Mouse (Mus musculus) limb, embryonic 15.5 days (tissue): ENCODE data around the gene Fam98c. TPM values are rescaled to one million over a fixed set of nuclear protein-coding genes. Genes with fewer than 3 reads are reported as not detected.
"Not testable (repeated sequence)": the region's sequence is repeated elsewhere in the genome, so short reads cannot be mapped to it uniquely, and the experiment has no call there.

Experiments used
- ATAC-seq: fragments of 200-750 bp; cut with Nextera tagmentation; 2 replicates; pipeline ENCODE4 v1.8.0; 2017; ENCODE audit warnings: low read depth, moderate TSS enrichment; ENCODE audit not compliant: insufficient number of reproducible peaks, low FRiP score, low TSS enrichment
- H3K27ac ChIP-seq: fragments of 300-500 bp; sonication (generic); 2 replicates; pipeline ENCODE4 v1.5.1; 2015; ENCODE audit warnings: moderate library complexity, mild to moderate bottlenecking, inconsistent platforms
- H3K27me3 ChIP-seq: fragments of 300-500 bp; sonication (generic); 2 replicates; pipeline ENCODE4 v1.6.1; 2015; ENCODE audit warnings: inconsistent platforms
- H3K36me3 ChIP-seq: fragments of 300-500 bp; sonication (generic); 2 replicates; pipeline ENCODE4 v1.6.1; 2015; ENCODE audit warnings: inconsistent platforms
- H3K4me1 ChIP-seq: fragments of 300-500 bp; sonication (generic); 2 replicates; pipeline ENCODE4 v1.6.1; 2015; ENCODE audit warnings: inconsistent platforms
- H3K4me2 ChIP-seq: fragments of 300-500 bp; sonication (generic); 2 replicates; pipeline ENCODE4 v1.6.1; 2015; ENCODE audit warnings: mild to moderate bottlenecking, inconsistent platforms
- H3K4me3 ChIP-seq: fragments of 300-500 bp; sonication (generic); 2 replicates; pipeline ENCODE4 v1.5.1; 2015; ENCODE audit warnings: mild to moderate bottlenecking, inconsistent platforms
- H3K9ac ChIP-seq: fragments of 300-500 bp; sonication (generic); 2 replicates; pipeline ENCODE4 v1.6.1; 2015; ENCODE audit warnings: inconsistent platforms
- H3K9me3 ChIP-seq: fragments of 300-500 bp; sonication (generic); 2 replicates; pipeline ENCODE4 v1.6.1; 2016; ENCODE audit warnings: inconsistent platforms
- WGBS: fragments of 180-500 bp; shearing (Covaris S2); methylation state at CpG from one replicate; pipeline ENCODE4 v1.1.7; 2015; 5-methylcytosine and 5-hydroxymethylcytosine counted together
- polyA plus RNA-seq: library from polyadenylated mRNA; unstranded; fragments of >200 nt; fragmentation: Nextera tagmentation; extraction: Ambion mirVana; gene quantifications from 2 replicates; pipeline ENCODE4 v1.2.1, GENCODE M21; 2015

Gene Fam98c
- polyA plus RNA-seq = 19.7 and 22.1 TPM in 2 replicates

DNA sequence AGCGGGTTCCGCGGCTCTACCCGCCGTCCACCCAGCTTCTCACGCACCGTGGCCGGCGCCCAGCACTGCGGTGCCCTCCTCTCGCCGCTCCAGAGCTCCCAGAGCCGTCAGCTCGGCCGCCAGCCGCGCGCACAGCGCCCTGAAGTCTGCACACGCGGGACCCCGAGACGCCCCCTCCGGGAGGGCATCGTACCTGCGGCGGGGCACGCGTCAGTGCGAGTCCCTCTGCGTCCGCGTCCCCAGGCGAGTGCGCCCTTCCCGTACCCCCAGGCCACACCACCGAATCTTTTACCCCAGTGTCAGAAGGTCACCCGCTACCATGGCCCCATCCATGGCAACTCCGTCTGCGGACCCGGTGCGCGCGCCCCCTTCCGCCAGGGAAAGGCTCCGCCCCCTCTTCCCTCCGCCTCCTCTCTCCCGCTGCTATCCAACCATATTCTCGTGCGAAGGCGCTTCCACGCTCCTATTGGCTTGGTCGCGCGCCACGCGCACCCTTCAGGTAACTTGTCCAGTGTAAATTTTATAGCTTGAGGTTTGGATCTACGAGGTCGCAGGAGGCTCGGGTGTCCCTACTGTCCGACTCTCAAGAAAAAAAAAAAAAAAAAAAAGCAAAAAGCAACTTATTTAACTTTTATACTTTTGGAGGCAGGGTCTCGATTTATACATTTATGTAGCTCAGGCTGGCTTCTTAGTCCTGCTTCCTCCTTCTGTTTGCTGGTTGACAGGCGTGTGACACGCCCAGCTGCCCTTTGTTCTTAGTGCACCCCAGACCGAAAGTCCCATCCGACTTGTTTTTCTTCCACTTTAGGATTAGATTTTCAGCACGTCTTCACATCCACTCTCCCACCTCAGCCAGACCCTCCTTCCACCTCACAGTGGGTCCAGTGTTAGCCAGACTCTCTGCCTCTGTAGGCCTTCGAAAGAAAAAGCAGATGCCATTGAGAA is at the start of gene Fam98c:
Fam98c (minus strand) TSS at position 397 of the 945 bp plus-strand sequence.
- WGBS = 3% methylated on average over 59 of the region's 68 CpGs
- Histone ChIP-seq H3K27ac (peak within 1 kb of the TSS; percentile 88), H3K4me2 (peak within 1 kb of the TSS; percentile 97), H3K36me3 (peaks cover 3% of the 10 kb centered on the region; the same call in 1 of the 2 replicates), H3K4me1 (peaks cover 12% of the 10 kb centered on the region), H3K9ac (peak within 1 kb of the TSS; percentile 51), H3K27me3 (peaks cover 24% of the 10 kb centered on the region), H3K4me3 (peak within 1 kb of the TSS; percentile 88), H3K9me3 (0 out of 2 replicates have a peak, but pooled peaks cover 4% of the 10 kb centered on the region)
- peak; percentile 80 for ATAC-seq

DNA sequence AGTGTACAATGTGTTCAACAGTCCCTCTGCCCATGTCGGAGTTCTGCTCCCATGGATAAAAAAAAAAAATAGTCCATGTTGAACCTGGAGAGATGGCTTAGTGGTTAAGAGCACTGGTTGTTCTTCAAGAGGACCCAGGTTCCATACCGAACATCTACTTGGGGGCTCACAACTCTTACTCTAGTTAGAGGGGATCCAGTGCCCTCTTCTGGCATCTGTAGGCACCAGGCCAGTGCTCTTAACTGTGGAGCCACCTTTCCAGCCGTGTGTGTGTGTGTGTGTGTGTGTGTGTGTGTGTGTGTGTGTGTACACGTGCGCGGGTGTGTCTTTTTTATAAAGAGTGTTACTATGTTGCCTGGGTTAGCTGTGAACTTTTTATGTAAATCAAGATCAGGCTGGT is 46.5 kb upstream of the Fam98c start:
- ATAC-seq = no peak
- Histone ChIP-seq H3K4me3 (no peak overlapping the region), H3K4me1 (no peaks in the 10 kb centered on the region), H3K36me3 (no peaks in the 10 kb centered on the region), H3K4me2 (no peak overlapping the region), H3K9me3 (no peaks in the 10 kb centered on the region), H3K27me3 (no peaks in the 10 kb centered on the region), H3K27ac (no peak overlapping the region), H3K9ac (no peak overlapping the region)
- WGBS = 73% methylated on average over 6 of the region's 6 CpGs

DNA sequence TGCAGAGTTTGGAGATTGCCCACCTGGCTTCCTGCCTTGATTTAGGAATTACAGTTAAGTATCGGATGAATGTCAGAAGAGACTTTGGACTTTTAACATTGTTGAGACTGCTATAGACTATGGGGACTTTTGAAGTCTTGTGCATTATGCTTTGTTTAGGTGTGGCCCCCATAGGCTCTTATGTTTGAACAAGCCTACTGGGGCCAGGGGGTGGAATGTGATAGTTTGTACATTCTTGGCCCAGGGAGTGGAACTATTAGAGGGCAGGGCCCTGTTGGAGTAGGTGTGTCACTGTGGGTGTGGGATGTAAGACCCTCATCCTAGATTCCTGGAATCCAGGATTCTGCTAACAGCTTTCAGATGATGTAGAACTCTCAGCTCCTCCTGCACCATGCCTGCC is 38.2 kb upstream of the Fam98c start:
- not testable (repeated sequence) for ATAC-seq, H3K4me2 ChIP-seq, H3K9ac ChIP-seq, H3K4me1 ChIP-seq, H3K36me3 ChIP-seq, H3K27me3 ChIP-seq, H3K4me3 ChIP-seq, H3K27ac ChIP-seq, H3K9me3 ChIP-seq
- 81% methylated on average over 1 of the region's 1 CpGs for WGBS

DNA sequence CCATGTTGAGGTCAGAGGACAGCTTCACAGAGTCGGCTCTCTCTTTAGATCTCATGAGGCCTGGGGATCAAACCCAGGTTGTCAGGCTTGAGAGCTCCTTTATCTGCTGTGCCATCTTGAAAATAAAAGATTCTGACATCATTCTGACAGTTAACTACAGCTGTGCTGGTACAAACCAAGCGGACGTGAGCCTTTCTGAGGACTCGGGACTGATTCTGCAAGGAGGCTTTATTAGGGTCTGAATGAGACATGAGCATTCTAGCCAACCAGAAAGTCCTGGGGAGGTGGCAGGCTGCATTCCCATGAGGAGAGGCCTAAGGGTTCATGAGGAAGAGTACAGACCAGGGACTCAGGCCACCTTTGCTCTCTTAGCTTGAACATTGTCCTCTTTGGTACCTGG is 25.3 kb upstream of the Fam98c start:
- not testable (repeated sequence) for ATAC-seq, H3K4me3 ChIP-seq, H3K9ac ChIP-seq, H3K9me3 ChIP-seq, H3K4me2 ChIP-seq, H3K27me3 ChIP-seq, H3K27ac ChIP-seq
- Histone ChIP-seq H3K36me3 (peaks cover 15% of the 10 kb centered on the region), H3K4me1 (peaks cover 13% of the 10 kb centered on the region)
- 89% methylated on average over 4 of the region's 4 CpGs for WGBS

DNA sequence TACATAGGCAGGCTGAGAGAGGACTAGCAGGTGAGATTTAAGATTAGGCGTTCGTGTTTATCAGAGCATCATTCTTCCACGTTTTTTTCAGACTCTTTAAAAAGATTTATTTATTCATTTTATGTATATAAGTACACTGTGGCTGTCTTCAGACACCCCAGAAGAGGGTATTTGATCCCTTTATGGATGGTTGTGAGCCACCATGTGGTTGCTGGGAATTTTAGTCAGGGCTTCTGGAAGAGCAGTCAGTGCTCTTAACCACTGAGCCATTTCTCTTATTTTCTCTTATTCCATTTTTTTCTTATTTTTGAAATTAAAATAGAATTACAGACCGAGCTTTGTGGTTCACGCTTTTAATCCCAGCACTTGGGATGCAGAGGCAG is 24.8 kb upstream of the Fam98c start:
- Histone ChIP-seq H3K4me3 (peak overlapping the region; percentile 73), H3K36me3 (peaks cover 20% of the 10 kb centered on the region), H3K27me3 (no peaks in the 10 kb centered on the region), H3K9me3 (no peaks in the 10 kb centered on the region), H3K27ac (peak overlapping the region; percentile 79; the same call in 1 of the 2 replicates), H3K9ac (no peak overlapping the region), H3K4me2 (peak overlapping the region; percentile 45), H3K4me1 (peaks cover 13% of the 10 kb centered on the region)
- WGBS = 39% methylated on average over 5 of the region's 5 CpGs
- ATAC-seq = no peak

DNA sequence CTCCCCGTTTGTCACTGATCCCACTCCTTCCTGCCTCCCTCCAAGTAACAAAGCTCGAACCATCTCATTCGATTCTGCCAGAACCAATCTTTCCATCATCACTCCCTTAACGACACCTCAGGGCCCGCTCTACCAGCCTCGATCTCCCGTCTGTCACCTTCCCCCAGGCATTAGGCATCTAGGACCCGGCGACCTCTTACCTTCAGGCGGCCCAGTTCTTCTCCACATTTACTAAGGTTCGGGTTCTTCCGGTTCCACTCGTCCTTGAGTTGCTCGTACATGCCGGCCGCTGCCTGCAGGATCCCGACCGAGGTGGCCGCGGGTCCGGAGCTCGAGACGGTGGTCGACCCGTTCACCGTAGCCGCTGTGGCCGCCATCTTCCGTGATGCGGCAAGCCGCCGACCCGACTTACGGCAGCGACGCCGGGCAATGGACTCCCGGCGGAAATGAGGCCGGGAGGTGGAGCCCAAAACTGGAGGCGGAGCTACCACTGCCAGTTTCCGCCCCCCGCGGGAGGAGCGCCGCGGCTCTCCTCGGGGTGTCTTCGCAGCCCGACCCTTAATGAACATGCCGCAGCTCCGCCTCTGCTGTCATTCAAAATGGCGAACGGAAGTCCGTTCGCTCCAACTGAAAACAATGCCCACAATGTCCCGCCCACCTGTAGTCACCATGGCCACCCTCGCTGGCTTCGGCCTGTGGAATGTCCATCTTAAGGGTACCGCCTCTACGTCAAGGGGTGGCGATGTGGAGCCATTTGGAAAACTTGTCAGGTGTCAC is 24.2 kb upstream of the Fam98c start, which contains the start of gene Psmd8:
Psmd8 (minus strand) TSS at position 625 of the 777 bp plus-strand sequence.
- peak within 1 kb of the TSS; percentile 61 for H3K9ac ChIP-seq
- peak within 1 kb of the TSS; percentile 79 for H3K27ac ChIP-seq
- peaks cover 13% of the 10 kb centered on the region for H3K4me1 ChIP-seq
- peaks cover 25% of the 10 kb centered on the region for H3K36me3 ChIP-seq
- ATAC-seq = peak; percentile 93
- H3K27me3 ChIP-seq = no peaks in the 10 kb centered on the region
- no peaks in the 10 kb centered on the region for H3K9me3 ChIP-seq
- peak within 1 kb of the TSS; percentile 73 for H3K4me3 ChIP-seq
- H3K4me2 ChIP-seq = peak within 1 kb of the TSS; percentile 69
- WGBS = under 1% methylated on average over 62 of the region's 62 CpGs

DNA sequence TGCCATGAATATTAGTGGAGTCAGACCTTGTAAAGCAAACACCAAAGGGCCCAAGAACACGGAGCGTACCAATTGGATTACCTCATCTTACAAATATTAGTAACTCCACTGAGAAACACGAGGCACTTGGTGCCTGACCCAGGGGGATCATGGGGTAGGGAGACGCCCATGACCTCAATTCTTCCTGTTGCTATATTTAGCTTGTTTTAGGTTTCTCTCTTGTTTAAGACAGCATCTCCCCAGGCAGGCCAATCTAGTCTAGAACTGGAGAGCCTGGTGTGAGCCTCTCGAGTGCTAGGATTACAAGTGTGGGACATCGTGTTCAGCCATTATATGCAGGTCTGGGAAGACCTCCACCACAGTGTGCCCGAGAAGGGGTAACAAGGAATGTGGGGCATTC is 23.3 kb upstream of the Fam98c start:
- Histone ChIP-seq H3K27me3 (peaks cover 6% of the 10 kb centered on the region), H3K4me3 (peak overlapping the region; percentile 73), H3K9me3 (no peaks in the 10 kb centered on the region), H3K27ac (no peak overlapping the region), H3K36me3 (peaks cover 35% of the 10 kb centered on the region), H3K9ac (peak overlapping the region; percentile 61; the same call in 1 of the 2 replicates), H3K4me2 (peak overlapping the region; percentile 69), H3K4me1 (peaks cover 13% of the 10 kb centered on the region)
- 34% methylated on average over 7 of the region's 7 CpGs for WGBS
- no peak for ATAC-seq

DNA sequence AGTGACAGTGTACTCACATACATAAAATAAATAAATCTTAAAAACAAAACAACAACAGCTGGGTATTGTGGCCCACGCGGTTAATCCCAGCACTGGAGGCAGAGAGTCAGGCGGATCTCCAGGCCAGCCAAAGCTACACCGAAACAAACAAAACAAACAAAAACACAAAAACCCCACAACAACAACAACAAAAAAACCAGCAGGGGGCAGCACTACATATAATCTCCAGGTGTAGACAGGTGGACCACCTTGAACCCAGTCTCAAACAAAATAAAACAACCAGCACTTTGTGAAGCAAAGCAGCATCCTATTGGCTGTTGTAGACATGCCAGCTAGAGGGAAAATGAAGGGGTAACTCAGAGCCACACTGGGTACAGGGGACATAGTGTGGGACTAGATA is 22.1 kb upstream of the Fam98c start:
- Histone ChIP-seq H3K27ac (no peak overlapping the region), H3K27me3 (peaks cover 17% of the 10 kb centered on the region), H3K4me1 (peaks cover 13% of the 10 kb centered on the region), H3K9ac (no peak overlapping the region), H3K4me2 (no peak overlapping the region), H3K36me3 (peaks cover 47% of the 10 kb centered on the region), H3K9me3 (no peaks in the 10 kb centered on the region), H3K4me3 (no peak overlapping the region)
- ATAC-seq = no peak
- WGBS = 88% methylated on average over 4 of the region's 4 CpGs

DNA sequence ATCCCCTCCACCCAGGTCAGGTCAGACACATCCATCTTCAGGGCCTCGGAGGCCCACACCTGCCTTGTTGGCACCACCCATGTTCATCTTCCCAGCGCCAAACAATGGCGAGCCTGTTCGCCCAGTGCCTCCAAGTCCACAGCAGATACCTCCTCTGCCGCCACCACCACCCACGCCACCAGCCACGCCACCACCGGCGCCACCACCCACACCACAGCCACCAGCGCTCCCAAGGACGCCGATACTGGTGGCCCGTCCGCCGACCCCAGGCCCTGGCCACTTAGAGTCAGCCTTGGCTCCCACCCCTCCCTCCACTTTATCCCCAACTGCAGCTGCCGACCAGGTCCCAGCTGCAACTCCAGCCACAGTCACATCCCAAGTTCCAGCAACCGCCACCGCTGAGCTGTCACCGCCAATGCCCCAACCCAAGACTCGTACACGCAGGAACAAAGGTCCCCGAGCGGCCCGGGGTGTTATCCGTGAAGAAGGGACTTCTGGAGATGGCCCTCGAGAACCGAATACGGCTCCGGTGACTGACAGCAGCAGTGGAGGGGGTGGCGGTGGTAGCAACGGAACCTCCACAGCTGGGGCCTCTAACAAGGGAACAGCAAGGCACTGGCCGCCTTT is 16.5 kb upstream of the Fam98c start:
- peaks cover 48% of the 10 kb centered on the region for H3K4me1 ChIP-seq
- no peak overlapping the region for H3K4me3 ChIP-seq
- no peak overlapping the region for H3K27ac ChIP-seq
- peaks cover 48% of the 10 kb centered on the region for H3K36me3 ChIP-seq
- H3K9ac ChIP-seq = no peak overlapping the region
- no peak for ATAC-seq
- 42% methylated on average over 32 of the region's 32 CpGs for WGBS
- no peak overlapping the region for H3K4me2 ChIP-seq
- H3K9me3 ChIP-seq = no peaks in the 10 kb centered on the region
- peaks cover 43% of the 10 kb centered on the region for H3K27me3 ChIP-seq

DNA sequence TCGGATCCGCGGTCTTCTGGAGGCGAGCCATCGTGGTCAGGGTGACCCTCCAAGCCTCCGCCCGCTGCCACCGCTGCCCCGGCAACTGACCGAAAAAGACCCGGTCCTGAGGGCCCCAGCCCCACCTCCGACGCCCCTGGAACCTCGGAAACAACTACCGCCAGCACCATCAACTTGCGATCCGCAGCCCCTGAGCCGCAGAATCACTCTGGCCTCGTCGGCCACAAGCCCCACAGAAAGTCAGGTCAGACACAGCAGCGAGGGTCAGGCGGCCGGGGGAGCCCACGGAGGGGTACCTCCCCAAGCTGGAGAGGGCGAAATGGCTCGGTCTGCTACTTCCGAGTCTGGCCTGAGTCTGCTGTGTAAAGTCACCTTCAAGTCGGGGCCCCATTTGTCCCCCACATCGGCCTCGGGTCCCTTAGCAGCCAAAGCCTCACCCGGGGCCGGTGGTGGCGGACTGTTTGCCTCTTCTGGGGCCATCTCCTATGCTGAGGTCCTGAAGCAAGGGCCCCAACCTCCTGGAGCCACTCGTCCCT is 15.6 kb upstream of the Fam98c start:
- peak overlapping the region; percentile 18 for H3K9ac ChIP-seq
- no peaks in the 10 kb centered on the region for H3K9me3 ChIP-seq
- peaks cover 41% of the 10 kb centered on the region for H3K36me3 ChIP-seq
- peak overlapping the region; percentile 67 for H3K4me3 ChIP-seq
- H3K4me1 ChIP-seq = peaks cover 48% of the 10 kb centered on the region
- ATAC-seq = no peak
- H3K27ac ChIP-seq = no peak overlapping the region
- H3K4me2 ChIP-seq = peak overlapping the region; percentile 88
- H3K27me3 ChIP-seq = peaks cover 43% of the 10 kb centered on the region
- WGBS = 9% methylated on average over 34 of the region's 34 CpGs
